Mouse (Mus musculus): ENCODE results near the gene Slc17a1. TPM values are rescaled to one million over a fixed set of nuclear protein-coding genes. Genes with fewer than 3 reads are reported as not detected.
A peak's percentile ranks its signal among the peaks of the same experiment; 100 is the strongest.

Gene Slc17a1
- polyA plus RNA-seq, 1 experiment from 2014 or later = 79.1 TPM

DNA sequence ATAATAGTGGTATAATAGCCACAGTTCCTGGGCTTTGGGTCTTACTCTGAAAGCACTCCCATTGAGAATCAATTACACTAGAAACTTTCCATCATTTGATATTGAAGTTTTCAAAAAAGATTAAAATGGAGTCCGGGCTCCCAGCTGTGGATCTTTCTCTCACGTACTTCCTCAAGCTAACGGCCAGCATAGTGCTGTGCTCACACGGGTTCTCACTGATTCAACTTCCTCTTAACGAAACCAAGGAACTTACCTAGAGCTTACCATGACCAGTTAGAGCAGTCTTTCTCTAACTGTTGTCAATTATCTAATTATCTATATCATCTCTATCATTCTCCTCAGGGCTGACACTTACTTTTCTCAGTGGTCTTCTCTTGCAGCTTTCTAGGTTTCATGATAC is 12.1 kb downstream of the Slc17a1 start:
- Histone ChIP-seq H3K4me3 (replicated peaks; ENCODE audit: low read depth, low read length) (no peak overlapping the region), H3K36me3 (ENCODE audit: insufficient read depth, low read length) (no peaks in the 10 kb centered on the region), H3K4me2 (ENCODE audit: low read length) (no peak overlapping the region), H3K9ac (ENCODE audit: low read depth, low read length) (no peak overlapping the region), H3K27ac (no peak overlapping the region), H3K27me3 (ENCODE audit: insufficient read depth, low read length) (no peaks in the 10 kb centered on the region), H3K4me1 (replicated peaks; ENCODE audit: insufficient read depth, low read length) (no peaks in the 10 kb centered on the region), H3K9me3 (replicated peaks; ENCODE audit: low read length) (no peaks in the 10 kb centered on the region)
- DNase-seq (ENCODE audit: low spot score) = no peak
- no peak for TF ChIP-seq CTCF (IDR thresholded peaks at IDR 0.05; ENCODE audit: low read depth)
- no peak for ATAC-seq (replicated peaks; ENCODE audit: low FRiP score, low read depth)
- WGBS = 83% methylated on average over 5 of the region's 5 CpGs

GRCm38 (mm10) chr13:23885540-23885939 is 18.0 kb downstream of the Slc17a1 start:
- 39% methylated on average over 2 of the region's 2 CpGs for WGBS
- H3K4me2 ChIP-seq (ENCODE audit: low read length) = no peak overlapping the region
- H3K4me1 ChIP-seq (replicated peaks; ENCODE audit: insufficient read depth, low read length) = no peaks in the 10 kb centered on the region
- H3K27ac ChIP-seq = no peak overlapping the region
- DNase-seq (ENCODE audit: low spot score) = peak; percentile 54
- no peaks in the 10 kb centered on the region for H3K9me3 ChIP-seq (replicated peaks; ENCODE audit: low read length)
- TF ChIP-seq CTCF (IDR thresholded peaks at IDR 0.05; ENCODE audit: low read depth) = peak; percentile 63
- ATAC-seq (replicated peaks; ENCODE audit: low FRiP score, low read depth) = no peak
- H3K27me3 ChIP-seq (ENCODE audit: insufficient read depth, low read length) = no peaks in the 10 kb centered on the region
- no peak overlapping the region for H3K9ac ChIP-seq (ENCODE audit: low read depth, low read length)
- H3K36me3 ChIP-seq (ENCODE audit: insufficient read depth, low read length) = no peaks in the 10 kb centered on the region
- H3K4me3 ChIP-seq (replicated peaks; ENCODE audit: low read depth, low read length) = no peak overlapping the region

DNA sequence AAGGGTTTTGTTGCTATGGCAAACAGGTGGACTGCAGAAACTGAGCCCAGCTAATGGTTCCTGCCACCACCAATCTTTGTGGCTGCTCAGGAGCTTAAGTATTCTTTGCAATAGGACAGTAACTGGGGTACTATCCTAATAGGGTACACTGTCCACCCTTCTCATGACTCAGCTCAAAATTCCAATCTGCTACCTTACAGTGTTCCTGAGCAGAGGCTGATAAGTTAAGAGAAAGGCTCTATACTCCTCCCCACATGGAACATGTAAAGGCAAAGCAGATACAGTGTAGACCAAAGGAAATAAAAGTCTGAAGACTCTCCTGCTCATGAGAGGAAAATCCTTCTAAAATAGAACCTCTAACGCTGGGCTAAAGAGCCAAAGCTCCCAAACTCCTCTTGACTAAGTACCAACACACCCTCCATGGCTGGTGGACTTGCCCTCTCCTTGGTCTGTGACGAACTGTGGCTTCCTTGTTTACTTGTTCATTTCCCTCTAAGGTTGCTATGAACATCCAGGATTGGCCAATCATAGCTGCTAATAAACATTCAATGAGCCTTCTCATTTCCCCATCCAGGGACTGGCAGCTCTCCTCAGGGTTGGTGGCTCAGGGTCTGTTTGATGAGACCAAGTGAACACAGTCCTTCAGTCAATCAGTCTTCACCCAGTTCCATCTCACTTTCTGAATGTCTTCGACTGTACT is 19.6 kb downstream of the Slc17a1 start:
- Histone ChIP-seq H3K9ac (ENCODE audit: low read depth, low read length) (no peak overlapping the region), H3K4me2 (ENCODE audit: low read length) (no peak overlapping the region), H3K4me1 (replicated peaks; ENCODE audit: insufficient read depth, low read length) (no peaks in the 10 kb centered on the region), H3K4me3 (replicated peaks; ENCODE audit: low read depth, low read length) (no peak overlapping the region), H3K36me3 (ENCODE audit: insufficient read depth, low read length) (no peaks in the 10 kb centered on the region), H3K27me3 (ENCODE audit: insufficient read depth, low read length) (no peaks in the 10 kb centered on the region), H3K27ac (no peak overlapping the region), H3K9me3 (replicated peaks; ENCODE audit: low read length) (no peaks in the 10 kb centered on the region)
- 81% methylated on average over 3 of the region's 3 CpGs for WGBS
- no peak for DNase-seq (ENCODE audit: low spot score)
- ATAC-seq (replicated peaks; ENCODE audit: low FRiP score, low read depth) = no peak
- TF ChIP-seq CTCF (IDR thresholded peaks at IDR 0.05; ENCODE audit: low read depth) = no peak

- Histone ChIP-seq H3K4me1 (replicated peaks; ENCODE audit: insufficient read depth, low read length) (no peaks in the 10 kb centered on the region), H3K9me3 (replicated peaks; ENCODE audit: low read length) (no peaks in the 10 kb centered on the region), H3K36me3 (ENCODE audit: insufficient read depth, low read length) (no peaks in the 10 kb centered on the region), H3K4me2 (ENCODE audit: low read length) (no peak overlapping the region), H3K27ac (no peak overlapping the region), H3K27me3 (ENCODE audit: insufficient read depth, low read length) (no peaks in the 10 kb centered on the region), H3K4me3 (replicated peaks; ENCODE audit: low read depth, low read length) (no peak overlapping the region), H3K9ac (ENCODE audit: low read depth, low read length) (no peak overlapping the region)
- TF ChIP-seq CTCF (IDR thresholded peaks at IDR 0.05; ENCODE audit: low read depth) = no peak
- no peak for DNase-seq (ENCODE audit: low spot score)
- WGBS = 34% methylated on average over 6 of the region's 6 CpGs
- ATAC-seq (replicated peaks; ENCODE audit: low FRiP score, low read depth) = peak; percentile 82
Measured at GRCm38 (mm10) chr13:23889011-23889605, 21.6 kb downstream of the Slc17a1 start.

GRCm38 (mm10) chr13:23892592-23893268 is 25.2 kb downstream of the Slc17a1 start:
- no peaks in the 10 kb centered on the region for H3K27me3 ChIP-seq (ENCODE audit: insufficient read depth, low read length)
- TF ChIP-seq CTCF (IDR thresholded peaks at IDR 0.05; ENCODE audit: low read depth) = no peak
- H3K4me2 ChIP-seq (ENCODE audit: low read length) = no peak overlapping the region
- 36% methylated on average over 9 of the region's 9 CpGs for WGBS
- H3K9me3 ChIP-seq (replicated peaks; ENCODE audit: low read length) = no peaks in the 10 kb centered on the region
- ATAC-seq (replicated peaks; ENCODE audit: low FRiP score, low read depth) (no peak), DNase-seq (ENCODE audit: low spot score) (no peak)
- H3K4me1 ChIP-seq (replicated peaks; ENCODE audit: insufficient read depth, low read length) = no peaks in the 10 kb centered on the region
- no peak overlapping the region for H3K9ac ChIP-seq (ENCODE audit: low read depth, low read length)
- no peaks in the 10 kb centered on the region for H3K36me3 ChIP-seq (ENCODE audit: insufficient read depth, low read length)
- H3K27ac ChIP-seq = no peak overlapping the region
- H3K4me3 ChIP-seq (replicated peaks; ENCODE audit: low read depth, low read length) = no peak overlapping the region

DNA sequence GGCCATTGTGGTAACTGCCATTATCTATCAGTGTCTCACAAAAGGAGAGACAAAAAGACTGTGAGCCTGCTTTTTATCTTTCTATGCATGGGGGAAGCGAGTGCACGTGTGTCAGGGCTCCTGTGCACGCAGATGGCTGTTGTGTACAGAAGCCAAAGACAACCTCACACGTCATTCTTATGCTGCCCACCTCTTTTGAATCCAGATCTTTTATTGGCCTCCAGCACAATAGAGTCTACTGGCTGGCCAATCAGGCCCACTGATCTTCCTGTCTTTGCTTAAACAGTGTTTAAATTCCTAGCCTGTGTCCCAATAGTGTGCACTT is 25.7 kb downstream of the Slc17a1 start:
- no peak overlapping the region for H3K27ac ChIP-seq
- no peak overlapping the region for H3K4me3 ChIP-seq (replicated peaks; ENCODE audit: low read depth, low read length)
- no peaks in the 10 kb centered on the region for H3K4me1 ChIP-seq (replicated peaks; ENCODE audit: insufficient read depth, low read length)
- H3K9me3 ChIP-seq (replicated peaks; ENCODE audit: low read length) = no peaks in the 10 kb centered on the region
- H3K9ac ChIP-seq (ENCODE audit: low read depth, low read length) = no peak overlapping the region
- ATAC-seq (replicated peaks; ENCODE audit: low FRiP score, low read depth) (no peak), DNase-seq (ENCODE audit: low spot score) (no peak)
- TF ChIP-seq CTCF (IDR thresholded peaks at IDR 0.05; ENCODE audit: low read depth) = no peak
- WGBS = 63% methylated on average over 4 of the region's 4 CpGs
- no peak overlapping the region for H3K4me2 ChIP-seq (ENCODE audit: low read length)
- H3K36me3 ChIP-seq (ENCODE audit: insufficient read depth, low read length) = no peaks in the 10 kb centered on the region
- no peaks in the 10 kb centered on the region for H3K27me3 ChIP-seq (ENCODE audit: insufficient read depth, low read length)
